Mouse (Mus musculus) yolk sac, embryonic 10.5 days (tissue): ENCODE data around the gene 4931423N10Rik.
"Not testable (repeated sequence)": the region's sequence is repeated elsewhere in the genome, so short reads cannot be mapped to it uniquely, and the experiment has no call there.

Experiments used
- DNase-seq: peaks from one replicate; pipeline ENCODE4 v3.0.0-alpha.2; 2017; ENCODE audit warnings: low spot score

4931423N10Rik gene

GRCm38 (mm10) chr2:23207070-23207526 lies at the start of gene 4931423N10Rik:
4931423N10Rik (plus strand) TSS chr2:23207476.
- no peak for DNase-seq

- no peak for DNase-seq
These were observed 35.0 kb upstream of the 4931423N10Rik start for GRCm38 (mm10) chr2:23172305-23172704.

GRCm38 (mm10) chr2:23194366-23194765 lies 12.9 kb upstream of the 4931423N10Rik start:
- no peak for DNase-seq

GRCm38 (mm10) chr2:23201034-23201433 lies 6.2 kb upstream of the 4931423N10Rik start:
- DNase-seq = no peak

- no peak for DNase-seq
These were observed 4.2 kb upstream of the 4931423N10Rik start for GRCm38 (mm10) chr2:23202900-23203670.

- DNase-seq = no peak
These were observed 6.4 kb downstream of the 4931423N10Rik start for GRCm38 (mm10) chr2:23213661-23214060.

GRCm38 (mm10) chr2:23225199-23225598 lies 17.9 kb downstream of the 4931423N10Rik start:
- no peak for DNase-seq

GRCm38 (mm10) chr2:23228463-23228862 lies 21.2 kb downstream of the 4931423N10Rik start:
- DNase-seq = no peak

- peak; percentile 22 for DNase-seq
These were observed 26.9 kb downstream of the 4931423N10Rik start for GRCm38 (mm10) chr2:23234065-23234773.

GRCm38 (mm10) chr2:23290991-23291390 lies 83.7 kb downstream of the 4931423N10Rik start:
- DNase-seq = not testable (repeated sequence)

- DNase-seq = no peak
These were observed 107.6 kb downstream of the 4931423N10Rik start for GRCm38 (mm10) chr2:23314869-23315268.
